Mouse (Mus musculus) G1E (cell line): ENCODE measurements at regions not wholly inside any gene's neighbourhood (a gene's known extent, or its start where the extent isn't known, plus 50 kb on each side); places are given as distances from the start of the nearest gene placed in this dataset.

ENCODE experiments used
- ATAC-seq: 2 replicates; pipeline ENCODE4 v1.8.0; 2016; ENCODE audit warnings: mild to moderate bottlenecking; ENCODE audit not compliant: insufficient number of reproducible peaks, poor library complexity, low FRiP score, severe bottlenecking; ENCODE audit errors: extremely low read depth
- DNase-seq: peaks from one replicate; pipeline ENCODE4 v3.0.0; 2012; ENCODE audit warnings: low spot score
- H3K27me3 ChIP-seq: 2 replicates; pipeline ENCODE4 v1.6.1; 2012; ENCODE audit warnings: mild to moderate bottlenecking, low read length, inconsistent platforms; ENCODE audit not compliant: insufficient read depth
- H3K36me3 ChIP-seq: replicated peaks from 2 replicates; pipeline ENCODE3; 2012; ENCODE audit warnings: mild to moderate bottlenecking, inconsistent platforms
- H3K4me1 ChIP-seq: 2 replicates; pipeline ENCODE4 v1.6.1; 2012; ENCODE audit warnings: low read depth, low read length, inconsistent platforms, mixed read lengths; ENCODE audit not compliant: insufficient read depth
- H3K4me3 ChIP-seq: 2 replicates; pipeline ENCODE4 v1.5.1; 2012; ENCODE audit warnings: low read depth, mild to moderate bottlenecking, inconsistent platforms, low read length, moderate library complexity, mixed read lengths
- H3K9me3 ChIP-seq: replicated peaks from 2 replicates; pipeline ENCODE4 v1.6.1; 2012; ENCODE audit warnings: inconsistent platforms
- CTCF ChIP-seq: IDR thresholded peaks from 2 replicates; pipeline ENCODE4 v1.5.1; 2012; ENCODE audit warnings: low read depth, low read length, inconsistent platforms, mixed read lengths
- GATA1 ChIP-seq: IDR thresholded peaks from 2 replicates; pipeline ENCODE4 v1.6.1; 2012; ENCODE audit warnings: borderline replicate concordance, low read length, inconsistent platforms, mixed read lengths
- GATA2 ChIP-seq: IDR thresholded peaks from 2 replicates; pipeline ENCODE4 v1.6.1; 2012; ENCODE audit warnings: low read depth, low read length, inconsistent platforms, borderline replicate concordance
- POLR2AphosphoS5 ChIP-seq: IDR thresholded peaks from 2 replicates; pipeline ENCODE4 v1.6.1; 2012; ENCODE audit warnings: low read depth, low read length, inconsistent platforms; ENCODE audit not compliant: insufficient replicate concordance
- TAL1 ChIP-seq: conservative IDR thresholded peaks from 2 replicates; pipeline ENCODE4 v1.6.1; 2012; ENCODE audit warnings: low read depth, low read length, inconsistent platforms, mixed read lengths

DNA sequence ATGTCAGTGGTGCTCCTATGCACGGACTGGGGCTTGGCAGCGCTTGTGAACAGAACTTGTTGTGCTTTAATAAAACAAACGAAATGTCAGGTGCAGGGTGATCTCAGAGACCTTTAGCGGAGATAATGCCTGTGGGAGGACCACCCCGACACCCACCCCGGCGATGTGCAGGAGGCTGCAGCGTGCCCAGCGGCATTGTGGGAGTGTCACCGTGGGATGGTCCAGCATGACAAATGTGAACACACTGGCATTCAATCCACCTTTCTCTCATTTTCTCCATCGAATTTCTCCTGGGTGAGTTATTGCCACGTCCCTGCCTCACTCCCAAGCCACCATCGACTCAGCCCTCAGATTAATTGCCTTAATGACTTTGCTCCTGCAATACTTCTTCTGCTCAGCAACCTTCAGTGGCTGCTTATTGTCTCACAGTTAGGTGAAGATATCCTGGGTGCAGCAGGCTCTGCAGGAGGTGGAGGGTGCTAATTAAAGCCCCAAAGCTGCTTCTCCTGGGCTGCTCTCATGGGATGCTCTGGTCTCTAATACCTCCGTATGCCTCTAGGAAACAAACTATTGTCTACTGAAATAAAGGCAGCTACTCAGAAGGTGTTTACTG, 310.5 kb downstream of the Eipr1 start:
- peaks cover 53% of the 10 kb centered on the region for H3K9me3 ChIP-seq
- TF ChIP-seq GATA1 (no peak), TAL1 (no peak), POLR2AphosphoS5 (no peak), GATA2 (no peak), CTCF (no peak)
- ATAC-seq, result no peak
- H3K4me1 ChIP-seq, result no peaks in the 10 kb centered on the region
- H3K36me3 ChIP-seq, result no peaks in the 10 kb centered on the region
- no peaks in the 10 kb centered on the region for H3K27me3 ChIP-seq
- H3K4me3 ChIP-seq, result no peak overlapping the region
- DNase-seq, result no peak

- no peaks in the 10 kb centered on the region for H3K27me3 ChIP-seq
- H3K4me3 ChIP-seq, result no peak overlapping the region
- no peaks in the 10 kb centered on the region for H3K36me3 ChIP-seq
- no peaks in the 10 kb centered on the region for H3K4me1 ChIP-seq
- DNase-seq (no peak), ATAC-seq (no peak)
- H3K9me3 ChIP-seq, result peaks cover 54% of the 10 kb centered on the region
- TF ChIP-seq GATA2 (no peak), GATA1 (no peak), POLR2AphosphoS5 (no peak), CTCF (no peak), TAL1 (no peak)
Measured at GRCm38 (mm10) chr12:29062801-29063200, 311.2 kb downstream of the Eipr1 start.

- no peaks in the 10 kb centered on the region for H3K4me1 ChIP-seq
- DNase-seq (no peak), ATAC-seq (no peak)
- H3K9me3 ChIP-seq, result peaks cover 55% of the 10 kb centered on the region
- H3K27me3 ChIP-seq, result no peaks in the 10 kb centered on the region
- TF ChIP-seq POLR2AphosphoS5 (no peak), CTCF (no peak)
- no peak overlapping the region for H3K4me3 ChIP-seq
- no peaks in the 10 kb centered on the region for H3K36me3 ChIP-seq
Measured at GRCm38 (mm10) chr12:29068180-29068579, 316.6 kb downstream of the Eipr1 start.

DNA sequence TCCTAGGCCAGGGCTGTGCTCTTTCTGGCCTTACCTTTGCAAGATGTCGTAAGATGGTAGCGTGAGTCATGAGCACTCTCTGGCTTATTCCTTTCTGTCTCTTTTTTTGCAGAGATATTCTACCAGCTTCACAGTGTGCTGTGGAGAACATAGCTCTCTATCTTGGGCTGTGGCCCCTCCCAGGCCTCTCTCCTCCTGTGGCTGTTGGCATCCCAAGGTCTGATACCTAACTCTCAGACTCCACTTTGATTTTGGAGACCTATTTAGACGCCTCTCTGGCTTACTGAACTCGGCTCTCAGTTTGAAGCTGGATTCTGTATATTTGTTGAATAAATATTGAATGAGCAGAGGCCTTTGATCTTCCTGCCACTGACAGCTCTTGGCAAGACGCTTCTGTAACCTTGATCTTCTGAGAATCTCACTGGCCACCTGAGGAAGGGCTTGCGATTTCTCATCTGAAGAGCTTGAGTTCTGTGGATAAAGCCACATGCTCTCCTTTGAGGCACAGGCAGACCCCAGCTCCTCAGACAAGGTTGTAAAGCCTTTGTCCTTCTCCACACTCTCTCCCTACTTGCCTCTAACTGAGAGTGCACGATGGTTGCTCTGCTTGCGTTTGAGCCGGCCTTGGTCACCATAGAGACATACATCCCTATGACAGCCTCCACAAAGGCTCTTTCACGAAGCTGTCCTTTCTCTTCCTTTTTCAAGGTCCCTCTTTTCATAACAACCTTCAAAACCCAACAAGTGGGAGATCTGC, 323.7 kb downstream of the Eipr1 start:
- H3K27me3 ChIP-seq, result no peaks in the 10 kb centered on the region
- DNase-seq (no peak), ATAC-seq (no peak)
- H3K9me3 ChIP-seq, result peaks cover 40% of the 10 kb centered on the region
- H3K36me3 ChIP-seq, result no peaks in the 10 kb centered on the region
- no peak overlapping the region for H3K4me3 ChIP-seq
- H3K4me1 ChIP-seq, result no peaks in the 10 kb centered on the region
- no peak for TF ChIP-seq GATA1
- no peak for TF ChIP-seq POLR2AphosphoS5
- TF ChIP-seq GATA2, result no peak
- TF ChIP-seq TAL1, result no peak
- TF ChIP-seq CTCF, result no peak

DNA sequence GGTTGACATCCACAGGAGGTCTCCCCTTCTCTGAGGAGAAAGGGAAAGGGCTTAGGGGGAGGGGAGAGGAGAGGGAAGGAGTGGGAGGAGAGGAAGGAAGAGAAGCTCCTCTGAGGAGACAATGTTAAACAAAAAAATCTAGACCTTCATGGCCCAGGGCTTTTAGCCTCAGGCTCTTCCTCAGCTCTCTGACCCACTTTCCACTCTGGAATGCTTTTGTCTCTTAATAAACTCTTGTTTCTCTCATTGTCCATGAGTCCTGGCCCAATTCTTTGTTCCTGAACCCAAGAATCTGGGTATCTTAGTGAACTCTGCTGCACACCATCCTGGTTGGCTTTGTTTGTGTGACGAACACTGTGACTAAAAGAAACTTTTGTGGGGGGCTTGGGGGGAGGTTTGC, 325.0 kb downstream of the Eipr1 start:
- H3K4me1 ChIP-seq, result no peaks in the 10 kb centered on the region
- no peaks in the 10 kb centered on the region for H3K36me3 ChIP-seq
- ATAC-seq, result no peak
- no peak overlapping the region for H3K4me3 ChIP-seq
- H3K9me3 ChIP-seq, result peaks cover 34% of the 10 kb centered on the region
- DNase-seq, result no peak
- TF ChIP-seq GATA1 (no peak), CTCF (no peak), TAL1 (no peak), GATA2 (no peak), POLR2AphosphoS5 (no peak)
- no peaks in the 10 kb centered on the region for H3K27me3 ChIP-seq

- Histone ChIP-seq H3K36me3 (no peaks in the 10 kb centered on the region), H3K4me1 (no peaks in the 10 kb centered on the region), H3K4me3 (no peak overlapping the region), H3K9me3 (peaks cover 38% of the 10 kb centered on the region), H3K27me3 (no peaks in the 10 kb centered on the region)
- DNase-seq (no peak), ATAC-seq (no peak)
- TF ChIP-seq CTCF (no peak), GATA1 (no peak), GATA2 (no peak), TAL1 (no peak), POLR2AphosphoS5 (no peak)
Measured at GRCm38 (mm10) chr12:29079011-29079410, 327.4 kb downstream of the Eipr1 start.
